Mouse (Mus musculus) brain, adult 2 months (tissue): Measurements from ENCODE around the gene Lingo2.
A peak's percentile ranks its signal among the peaks of the same experiment; 100 is the strongest.
"Not testable (repeated sequence)": the region's sequence is repeated elsewhere in the genome, so short reads cannot be mapped to it uniquely, and the experiment has no call there.

Source experiments
- DNase-seq: peaks from one replicate; pipeline ENCODE4 v3.0.0; 2011; ENCODE audit warnings: low read depth, low spot score

Gene Lingo2

GRCm38 (mm10) chr4:35845140-35845539 lies 1106.4 kb downstream of the Lingo2 start:
- peak; percentile 63 for DNase-seq

- peak; percentile 33 for DNase-seq
These were observed 1107.0 kb downstream of the Lingo2 start for GRCm38 (mm10) chr4:35844518-35844917.

GRCm38 (mm10) chr4:35823322-35823870 lies 1128.2 kb downstream of the Lingo2 start:
- DNase-seq: no peak

GRCm38 (mm10) chr4:35820701-35821100 lies 1130.8 kb downstream of the Lingo2 start:
- DNase-seq: peak; percentile 92

GRCm38 (mm10) chr4:35814698-35815097 lies 1136.8 kb downstream of the Lingo2 start:
- no peak for DNase-seq

GRCm38 (mm10) chr4:35807497-35808210 lies 1143.9 kb downstream of the Lingo2 start:
- DNase-seq: no peak

- DNase-seq: no peak
These were observed 1144.6 kb downstream of the Lingo2 start for GRCm38 (mm10) chr4:35806881-35807464.

- DNase-seq: no peak
These were observed 1167.2 kb downstream of the Lingo2 start for GRCm38 (mm10) chr4:35784255-35784921.

- DNase-seq: peak; percentile 23
These were observed 1180.7 kb downstream of the Lingo2 start for GRCm38 (mm10) chr4:35770810-35771209.

- DNase-seq: no peak
These were observed 1184.6 kb downstream of the Lingo2 start for GRCm38 (mm10) chr4:35766905-35767304.

- no peak for DNase-seq
These were observed 1190.4 kb downstream of the Lingo2 start for GRCm38 (mm10) chr4:35761181-35761580.

- DNase-seq: no peak
These were observed 1199.3 kb downstream of the Lingo2 start for GRCm38 (mm10) chr4:35752121-35752860.

- no peak for DNase-seq
These were observed 1204.9 kb downstream of the Lingo2 start for GRCm38 (mm10) chr4:35746693-35747092.

GRCm38 (mm10) chr4:35724774-35725173 lies 1226.8 kb downstream of the Lingo2 start:
- DNase-seq: no peak

GRCm38 (mm10) chr4:35704126-35704525 lies 1247.4 kb downstream of the Lingo2 start:
- DNase-seq: no peak

GRCm38 (mm10) chr4:35702661-35703060 lies 1248.9 kb downstream of the Lingo2 start:
- no peak for DNase-seq

GRCm38 (mm10) chr4:35695137-35695522 lies 1256.4 kb downstream of the Lingo2 start:
- no peak for DNase-seq

- no peak for DNase-seq
These were observed 1257.0 kb downstream of the Lingo2 start for GRCm38 (mm10) chr4:35694360-35695136.

- no peak for DNase-seq
These were observed 1261.0 kb downstream of the Lingo2 start for GRCm38 (mm10) chr4:35690521-35690920.

GRCm38 (mm10) chr4:35688498-35689240 lies 1262.9 kb downstream of the Lingo2 start:
- DNase-seq: not testable (repeated sequence)
